Mouse (Mus musculus): ENCODE measurements around the gene Gm49325.

The Gm49325 gene

DNA sequence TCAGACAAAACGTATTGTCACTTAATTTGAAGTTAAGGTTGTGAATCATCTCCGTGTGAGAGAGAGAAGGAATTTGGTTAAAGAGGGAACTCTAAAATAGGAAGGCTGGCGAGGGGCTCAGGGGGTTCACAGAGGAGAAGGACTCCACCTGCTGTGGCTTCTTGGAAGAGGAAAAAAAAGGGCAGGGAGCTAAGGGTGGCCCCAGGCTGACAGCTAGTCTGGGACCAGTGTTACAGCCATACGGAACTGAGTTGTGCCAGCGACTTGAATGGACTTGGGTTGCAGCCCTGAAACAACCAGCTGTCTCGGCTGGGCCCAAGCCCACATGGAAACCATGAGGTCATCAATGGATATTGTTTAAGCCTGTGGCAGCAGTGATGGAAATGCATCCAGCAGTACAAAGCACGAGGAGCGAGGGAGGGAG, 17.1 kb downstream of the Gm49325 start:
- intact Hi-C loops (cut with DNase I), result no loop called here

GRCm38 (mm10) chr10:77623639-77624400, 17.8 kb downstream of the Gm49325 start:
- intact Hi-C loops (cut with DNase I), result no loop called here

GRCm38 (mm10) chr10:77624570-77624995, 18.6 kb downstream of the Gm49325 start:
- intact Hi-C loops (cut with DNase I), result no loop called here

GRCm38 (mm10) chr10:77626036-77626435, 20.0 kb downstream of the Gm49325 start:
- intact Hi-C loops (cut with DNase I), result loop anchor here (5.0 kb wide), 1 partner anchor 251 kb away; no protein-coding TSS in a partner anchor

DNA sequence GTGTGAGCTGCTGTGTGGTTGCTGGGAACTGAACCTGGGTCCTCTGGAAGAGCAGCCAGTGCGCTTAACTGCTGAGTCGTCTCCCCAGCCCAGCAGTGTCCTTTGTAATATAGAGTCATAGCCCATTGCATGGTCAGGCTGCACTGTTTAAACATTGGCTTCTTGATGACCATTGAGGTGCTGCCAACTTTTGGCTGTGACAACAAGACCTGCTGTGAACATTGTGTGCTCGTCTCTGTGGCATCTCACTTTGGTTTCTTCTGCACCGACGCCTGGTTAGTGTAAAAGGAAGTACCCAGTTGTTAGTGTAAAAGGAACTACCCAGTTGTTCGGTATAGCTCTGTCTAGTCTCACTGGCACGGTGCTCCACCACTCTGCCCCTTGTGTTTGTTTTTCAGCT, 20.6 kb downstream of the Gm49325 start:
- intact Hi-C loops (cut with DNase I), result loop anchor here (5.0 kb wide), 1 partner anchor 251 kb away; no protein-coding TSS in a partner anchor

DNA sequence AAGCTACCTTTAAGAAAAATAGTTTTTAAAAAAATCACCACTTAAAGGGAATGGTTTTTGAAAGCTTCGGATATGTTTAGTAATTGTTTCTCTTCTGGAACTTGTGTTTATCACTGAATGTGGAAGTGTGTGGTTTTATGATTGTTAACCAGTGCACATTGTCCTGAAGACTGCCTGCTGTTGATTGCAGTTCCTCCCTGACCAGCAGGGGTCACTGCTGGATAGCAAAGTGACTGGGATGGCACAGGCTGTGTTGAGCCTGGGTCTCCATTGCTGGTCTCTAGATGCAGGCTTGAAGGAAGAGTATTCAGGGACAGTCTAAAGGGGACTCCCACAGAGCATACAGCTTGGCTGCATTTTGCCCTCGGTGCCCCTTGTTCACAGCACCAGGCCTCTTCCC, 21.5 kb downstream of the Gm49325 start:
- intact Hi-C loops (cut with DNase I), result loop anchor here (5.0 kb wide), 1 partner anchor 250 kb away; no protein-coding TSS in a partner anchor

DNA sequence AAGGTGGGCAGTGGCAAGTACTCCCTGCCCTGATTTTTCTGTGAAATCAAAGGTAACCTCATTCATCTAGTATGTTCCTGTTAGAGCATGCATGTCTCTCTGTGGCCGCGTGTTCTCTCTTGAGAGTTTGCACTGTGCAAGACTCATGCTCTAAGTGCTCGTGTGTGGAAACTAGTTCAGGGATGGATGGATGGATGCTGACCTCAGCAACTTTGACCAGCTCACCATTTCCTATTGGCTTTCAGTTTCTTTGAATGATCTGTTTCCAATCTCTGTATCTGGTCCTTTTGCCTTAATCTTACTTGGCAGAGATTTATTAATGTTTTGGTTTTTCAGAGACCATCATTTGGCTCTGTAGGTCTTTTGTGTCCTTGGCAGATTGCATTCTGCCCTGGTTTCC, 23.2 kb downstream of the Gm49325 start:
- intact Hi-C loops (cut with DNase I), result loop anchor here (5.0 kb wide), 1 partner anchor 248 kb away; no protein-coding TSS in a partner anchor

DNA sequence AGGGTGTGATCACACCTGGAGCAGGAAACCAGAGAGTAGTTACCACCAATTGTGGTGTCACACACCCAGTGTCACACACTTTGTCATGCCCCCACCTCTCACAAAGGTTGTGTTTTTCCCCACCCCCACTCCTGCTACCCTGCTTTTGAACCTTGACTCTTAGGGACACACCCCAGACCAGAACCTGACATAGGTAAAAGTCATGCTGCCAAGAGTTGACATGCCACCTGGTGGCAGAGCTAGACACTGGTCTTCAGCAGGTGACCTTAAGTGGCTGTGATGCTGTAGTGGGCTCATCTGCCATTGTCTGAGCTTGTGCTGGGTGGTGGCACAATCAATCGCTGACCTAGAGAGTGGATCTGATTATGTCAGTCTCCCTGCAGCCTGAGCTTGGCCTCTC, 24.0 kb downstream of the Gm49325 start:
- intact Hi-C loops (cut with DNase I), result loop anchor here (5.0 kb wide), 1 partner anchor 247 kb away; no protein-coding TSS in a partner anchor

- intact Hi-C loops (cut with DNase I), result no loop called here
Observed at GRCm38 (mm10) chr10:77634016-77634415, 28.0 kb downstream of the Gm49325 start.

- intact Hi-C loops (cut with DNase I), result no loop called here
Observed at GRCm38 (mm10) chr10:77634452-77635231, 28.6 kb downstream of the Gm49325 start.

DNA sequence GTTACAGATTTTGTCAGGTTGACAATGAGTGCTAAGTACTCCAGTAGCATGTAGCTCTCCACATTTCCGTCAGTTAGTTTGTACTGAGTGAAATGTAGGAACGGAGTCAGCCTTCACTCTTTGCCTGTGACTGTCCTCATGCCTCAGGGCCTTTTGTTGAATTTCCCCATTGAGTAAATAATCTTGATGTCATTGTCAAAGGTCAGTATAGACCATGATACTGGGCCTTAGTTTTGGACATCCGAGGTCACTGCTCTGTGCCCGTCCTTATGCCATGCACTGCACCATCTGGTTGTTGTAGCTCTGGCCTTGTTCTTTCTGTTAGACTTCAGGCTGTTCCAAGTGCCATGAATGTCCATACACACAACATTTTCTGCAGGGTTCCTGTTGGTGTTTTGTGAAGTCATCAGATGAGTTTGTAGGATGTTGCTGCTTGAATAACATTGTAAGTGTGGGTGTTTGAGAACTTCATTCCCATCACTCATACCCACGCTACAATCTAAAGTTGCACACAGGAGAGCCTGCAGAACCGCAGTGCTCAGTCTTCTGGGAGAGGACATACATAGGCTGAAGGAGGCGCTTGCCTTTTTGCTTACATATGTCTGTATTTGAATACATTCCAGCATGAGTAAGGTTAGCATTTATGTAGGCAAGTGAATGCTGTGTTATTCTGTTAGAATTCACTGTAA, 30.4 kb downstream of the Gm49325 start:
- intact Hi-C loops (cut with DNase I), result no loop called here

- intact Hi-C loops (cut with DNase I), result no loop called here
Observed at GRCm38 (mm10) chr10:77638956-77639355, 33.0 kb downstream of the Gm49325 start.

DNA sequence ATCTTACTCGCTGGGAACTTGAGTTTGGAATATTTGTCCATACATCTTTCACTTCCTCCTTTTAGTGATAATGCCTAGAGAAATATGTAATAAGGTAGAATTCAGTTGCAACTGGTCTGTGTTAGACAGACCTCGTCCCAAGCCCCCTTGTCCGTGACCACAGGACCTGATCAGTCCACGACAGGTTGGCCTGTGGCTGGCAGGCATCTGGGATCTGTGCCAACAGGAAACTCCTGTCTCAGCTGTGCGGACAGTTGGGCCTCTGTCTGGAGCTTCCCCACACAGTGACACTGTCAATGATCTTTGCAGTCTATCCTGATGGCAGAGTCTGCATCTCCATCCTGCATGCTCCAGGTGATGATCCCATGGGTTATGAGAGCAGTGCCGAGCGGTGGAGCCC, 37.2 kb downstream of the Gm49325 start:
- intact Hi-C loops (cut with DNase I), result no loop called here

DNA sequence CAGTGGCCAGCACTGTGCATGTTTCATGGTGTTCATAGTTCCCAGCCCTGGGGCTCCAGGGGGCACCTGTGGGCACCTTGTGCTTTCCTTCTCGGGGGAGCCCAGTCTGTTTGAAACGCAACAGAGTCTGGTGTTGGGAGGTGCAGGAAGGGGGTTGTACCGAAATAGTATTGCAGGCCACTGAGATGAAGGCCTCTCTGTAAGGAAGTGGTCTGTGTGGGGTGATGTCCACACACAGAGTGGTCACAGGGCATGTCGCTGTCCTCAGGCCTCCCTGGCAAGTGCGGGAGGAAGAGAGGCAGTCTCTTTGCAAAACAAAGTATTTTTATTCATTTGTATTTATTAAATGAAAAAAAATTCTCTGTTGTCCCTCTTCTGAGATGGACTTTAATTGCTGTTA, 39.6 kb downstream of the Gm49325 start:
- intact Hi-C loops (cut with DNase I), result no loop called here

DNA sequence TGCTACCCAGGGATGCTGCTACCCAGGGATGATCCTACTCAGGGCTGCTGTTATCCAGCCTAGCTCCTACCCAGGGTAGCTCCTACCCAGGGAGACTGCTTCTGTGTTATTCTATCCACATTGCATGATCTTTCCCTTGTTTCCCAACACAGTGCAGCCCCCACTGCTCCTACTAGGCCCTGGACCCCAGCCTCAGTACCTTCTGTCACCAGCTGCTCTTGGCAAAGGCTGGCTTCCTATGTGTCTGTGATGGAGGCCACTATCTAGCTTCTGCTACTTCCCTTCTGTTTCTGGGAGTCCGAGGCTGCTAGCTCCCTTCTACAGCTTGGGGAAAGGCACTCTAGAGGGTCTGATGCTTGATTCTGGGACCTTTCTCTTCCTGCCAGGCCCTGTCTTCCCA, 41.5 kb downstream of the Gm49325 start:
- intact Hi-C loops (cut with DNase I), result no loop called here

DNA sequence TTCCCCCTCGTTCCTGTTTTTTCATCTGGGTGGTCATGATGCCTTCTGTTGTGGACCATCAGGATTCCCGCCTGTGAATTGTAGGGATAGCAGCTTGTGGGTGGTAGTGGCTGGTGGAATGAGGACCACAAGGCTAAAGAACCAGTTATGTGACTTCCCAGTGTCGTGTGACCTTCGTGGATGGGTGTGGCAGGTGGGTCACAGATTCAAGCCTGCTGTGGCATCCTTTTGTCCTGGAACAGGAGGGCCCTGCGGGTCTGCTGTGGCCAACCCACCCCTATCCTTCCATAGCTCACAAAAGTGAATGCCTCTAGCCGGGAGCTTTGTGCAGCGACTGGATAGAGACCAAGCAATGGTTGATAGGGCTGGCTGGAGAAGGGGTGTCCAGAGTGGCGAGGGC, 41.9 kb downstream of the Gm49325 start:
- intact Hi-C loops (cut with DNase I), result no loop called here

GRCm38 (mm10) chr10:77652046-77652445, 46.0 kb downstream of the Gm49325 start:
- intact Hi-C loops (cut with DNase I), result no loop called here

DNA sequence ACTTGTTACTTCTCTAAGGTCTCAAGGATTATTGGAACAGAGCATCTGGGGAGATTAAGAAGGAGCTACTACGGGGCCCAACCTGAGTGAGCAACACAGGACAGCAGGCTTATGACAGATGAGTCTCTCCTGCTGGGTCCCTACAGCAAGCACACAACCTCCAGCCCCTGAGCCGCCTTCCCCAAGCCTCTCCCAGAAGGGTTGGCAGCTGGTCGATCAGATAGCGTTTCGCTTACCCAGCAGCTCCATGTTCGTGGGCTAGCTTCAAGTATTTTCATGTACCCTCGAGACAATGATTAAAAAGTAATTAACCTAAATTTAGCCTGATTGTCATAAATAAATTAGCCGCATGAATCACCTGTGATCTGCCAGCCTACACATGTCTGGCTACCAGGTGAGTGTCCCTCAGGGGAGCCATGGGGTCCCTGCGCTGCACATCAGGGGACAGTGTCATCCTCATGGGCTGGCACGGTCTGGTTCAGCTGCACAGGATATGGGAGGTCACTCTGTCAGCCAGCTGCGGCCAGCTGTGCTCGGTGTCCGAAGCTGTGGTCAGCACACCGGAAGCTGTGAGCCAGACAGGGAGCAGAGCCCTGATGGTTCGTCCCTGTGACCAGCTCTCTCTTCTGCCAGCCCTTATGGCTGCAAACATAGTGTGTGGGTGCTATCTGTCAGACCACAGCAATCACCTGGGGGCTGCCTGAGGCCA, 52.4 kb downstream of the Gm49325 start:
- intact Hi-C loops (cut with DNase I), result no loop called here

DNA sequence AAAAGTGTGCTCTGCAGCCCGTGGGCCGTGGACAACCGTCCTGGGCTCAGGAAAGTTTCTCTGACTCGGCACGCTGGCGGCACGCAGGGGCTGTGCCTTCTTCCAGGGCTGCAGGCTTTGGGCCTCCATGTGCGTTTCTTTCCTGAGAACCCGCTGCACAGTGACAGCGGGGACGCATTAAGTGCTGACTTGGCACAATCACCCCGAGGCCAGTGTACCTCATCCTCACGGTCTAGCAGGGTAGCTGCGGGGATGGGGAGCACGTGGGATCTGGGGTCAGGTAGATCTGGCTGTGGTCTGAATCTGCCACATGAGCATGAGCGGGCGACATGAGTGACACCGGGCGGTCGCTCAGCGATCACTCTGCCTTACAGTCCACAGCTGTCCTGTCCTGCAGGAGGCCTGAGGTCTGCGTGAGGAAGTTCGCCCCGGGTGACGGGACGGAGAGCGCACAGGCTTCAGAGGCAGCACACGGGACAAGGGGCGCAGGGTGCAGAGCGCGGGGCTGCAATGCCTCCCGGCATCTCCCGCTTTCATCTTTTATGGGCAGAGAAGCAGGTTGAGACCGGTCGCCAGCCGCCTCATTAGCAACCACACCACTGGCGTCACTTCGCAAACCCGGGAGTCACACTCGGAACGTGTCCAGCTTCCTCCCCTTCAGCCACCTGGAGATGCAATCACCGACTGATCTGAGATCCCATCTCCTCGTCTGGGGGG, 58.1 kb downstream of the Gm49325 start:
- intact Hi-C loops (cut with DNase I), result no loop called here

DNA sequence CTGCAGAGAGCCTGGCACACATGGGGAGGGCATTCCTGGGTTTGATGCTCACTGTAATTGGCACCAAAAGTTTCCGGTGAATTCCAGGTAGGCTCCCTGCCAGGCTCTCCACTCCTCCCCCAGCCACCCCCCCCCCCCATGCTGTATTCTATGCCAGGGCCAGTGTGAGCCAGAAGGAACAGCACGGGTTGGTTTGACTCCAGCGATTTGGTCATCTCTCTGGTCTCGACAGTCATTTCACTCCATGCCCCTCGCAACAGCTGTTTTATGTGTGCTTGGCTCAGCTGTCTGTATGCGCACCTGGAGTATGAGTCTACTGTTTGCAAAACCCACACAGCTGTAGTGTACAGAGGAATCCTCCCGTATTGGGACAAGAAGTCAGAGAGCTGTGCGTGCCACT, 60.3 kb downstream of the Gm49325 start:
- intact Hi-C loops (cut with DNase I), result no loop called here

Data from adrenal gland (tissue).